Mouse (Mus musculus): ENCODE results near the gene Oosp3.

The Oosp3 gene

GRCm38 (mm10) chr19:11696755-11697154 is at the start of gene Oosp3:
TSS of gene Oosp3 (plus strand) at chr19:11697055.
- WGBS, result 89% methylated on average over 2 of the region's 2 CpGs

GRCm38 (mm10) chr19:11649564-11649963 is 47.3 kb upstream of the Oosp3 start:
- 77% methylated on average over 4 of the region's 4 CpGs for WGBS

- WGBS, result 72% methylated on average over 2 of the region's 2 CpGs
These were observed 37.7 kb upstream of the Oosp3 start for GRCm38 (mm10) chr19:11659142-11659541.

DNA sequence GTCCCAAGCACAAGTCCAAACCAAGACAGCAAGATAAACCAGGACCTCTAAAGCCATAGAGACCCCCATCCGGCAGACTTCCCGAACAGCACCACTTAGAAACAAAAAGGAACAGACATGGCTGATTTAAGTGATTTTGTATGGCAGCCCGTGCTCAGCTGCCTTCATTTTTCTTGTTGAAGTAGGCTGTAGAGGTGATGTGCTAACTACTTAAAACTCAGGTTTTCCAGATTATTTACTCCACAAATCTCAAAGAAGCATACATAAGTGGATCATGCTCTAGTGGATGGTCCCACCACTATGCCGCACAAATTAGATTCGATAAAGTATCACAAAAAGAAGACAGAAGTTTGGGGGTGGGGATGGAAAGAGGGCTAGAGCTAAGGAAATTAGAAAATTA is 36.4 kb upstream of the Oosp3 start, which contains the start of gene Oosp2:
Gene Oosp2 (minus strand): TSS at position 101 of the 400 bp plus-strand sequence.
- 93% methylated on average over 5 of the region's 5 CpGs for WGBS

DNA sequence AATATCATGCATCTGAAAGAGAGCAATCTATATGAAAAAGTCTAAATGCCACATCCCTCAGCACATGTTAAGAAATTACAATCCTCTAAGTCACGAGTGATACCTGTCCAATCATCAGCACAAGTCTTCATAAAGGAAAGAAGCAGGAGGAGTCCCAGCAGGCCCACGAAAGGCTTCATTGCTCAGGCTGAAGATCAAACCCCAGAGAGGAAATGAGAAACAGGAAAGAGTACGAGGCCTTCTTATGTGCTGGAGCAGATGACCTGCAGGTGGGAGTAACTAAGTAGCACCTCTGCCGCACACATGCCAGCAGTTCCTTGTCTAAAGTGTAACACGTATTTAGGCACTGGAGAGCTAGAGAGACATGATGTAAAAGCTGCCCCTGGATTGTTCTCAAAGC is 6.0 kb upstream of the Oosp3 start, which contains the start of gene Oosp1:
Gene Oosp1 (minus strand): TSS at position 312 of the 400 bp plus-strand sequence.
- WGBS, result 72% methylated on average over 5 of the region's 5 CpGs

- WGBS, result 73% methylated on average over 1 of the region's 1 CpGs
These were observed 5.4 kb upstream of the Oosp3 start for GRCm38 (mm10) chr19:11691454-11691853.

DNA sequence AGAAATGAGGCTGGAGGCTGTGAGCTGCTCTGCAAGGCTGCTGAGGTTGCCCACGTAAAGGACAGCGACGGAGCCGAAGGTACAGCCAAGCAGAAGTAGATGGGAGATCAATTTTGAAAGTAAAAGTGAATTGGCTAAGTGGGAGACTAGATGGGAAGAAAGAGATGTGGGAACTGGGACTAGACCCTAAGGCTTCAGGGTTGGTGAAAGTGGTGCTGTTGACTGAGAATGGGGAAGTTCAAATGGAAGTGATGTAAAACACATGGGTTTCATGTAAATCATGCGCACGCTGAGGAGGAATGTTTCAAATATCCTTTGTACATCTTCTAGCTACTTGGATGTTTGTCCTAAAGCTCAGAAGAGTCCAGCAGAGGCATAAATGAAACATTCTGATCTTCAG is 1.5 kb downstream of the Oosp3 start:
- WGBS, result 92% methylated on average over 6 of the region's 6 CpGs

GRCm38 (mm10) chr19:11712451-11712850 is 15.6 kb downstream of the Oosp3 start:
- 89% methylated on average over 4 of the region's 4 CpGs for WGBS

- 75% methylated on average over 3 of the region's 3 CpGs for WGBS
These were observed 23.2 kb downstream of the Oosp3 start for GRCm38 (mm10) chr19:11720071-11720470.

GRCm38 (mm10) chr19:11723870-11724269 is 27.0 kb downstream of the Oosp3 start:
- 90% methylated on average over 2 of the region's 2 CpGs for WGBS

DNA sequence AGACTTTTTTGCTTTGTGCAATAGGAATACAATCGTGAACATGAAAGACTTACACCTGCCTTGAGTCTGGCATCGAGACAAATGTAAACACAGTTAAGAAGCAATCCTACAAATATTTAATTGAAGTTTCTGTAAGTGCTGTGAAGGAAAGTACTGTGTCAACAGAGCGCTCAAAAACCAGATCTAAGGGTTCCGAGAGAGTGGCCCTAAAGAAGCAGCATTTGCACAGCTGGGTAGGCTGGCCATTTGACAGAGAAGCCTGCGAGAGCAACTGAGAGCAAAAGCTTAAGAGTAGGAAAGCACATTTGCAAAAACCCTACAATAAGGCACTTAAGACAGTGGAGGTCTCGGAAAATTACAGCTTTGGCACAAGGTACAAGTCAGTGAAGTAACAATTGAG is 27.4 kb downstream of the Oosp3 start:
- WGBS, result 77% methylated on average over 6 of the region's 6 CpGs

- 82% methylated on average over 2 of the region's 2 CpGs for WGBS
These were observed 29.1 kb downstream of the Oosp3 start for GRCm38 (mm10) chr19:11725915-11726314.

DNA sequence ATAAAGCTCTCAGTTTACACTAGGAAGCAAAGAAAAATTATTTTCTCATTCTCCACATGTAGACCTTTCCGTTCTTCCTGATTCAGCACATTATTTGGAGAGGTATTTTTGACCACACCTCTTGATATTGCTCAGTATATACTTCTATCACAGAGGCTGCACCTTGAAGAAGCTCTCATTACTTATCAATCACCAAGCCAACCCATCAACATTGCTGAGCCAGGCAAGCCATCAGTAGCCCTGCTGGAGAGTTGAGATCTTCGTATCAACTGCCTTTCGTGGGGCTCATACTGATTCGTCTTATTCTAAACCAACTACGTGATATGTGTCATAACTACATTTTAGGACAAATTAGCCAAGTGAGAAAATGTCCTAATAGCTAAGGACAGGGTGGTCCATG is 30.4 kb downstream of the Oosp3 start:
- WGBS, result 94% methylated on average over 5 of the region's 5 CpGs

DNA sequence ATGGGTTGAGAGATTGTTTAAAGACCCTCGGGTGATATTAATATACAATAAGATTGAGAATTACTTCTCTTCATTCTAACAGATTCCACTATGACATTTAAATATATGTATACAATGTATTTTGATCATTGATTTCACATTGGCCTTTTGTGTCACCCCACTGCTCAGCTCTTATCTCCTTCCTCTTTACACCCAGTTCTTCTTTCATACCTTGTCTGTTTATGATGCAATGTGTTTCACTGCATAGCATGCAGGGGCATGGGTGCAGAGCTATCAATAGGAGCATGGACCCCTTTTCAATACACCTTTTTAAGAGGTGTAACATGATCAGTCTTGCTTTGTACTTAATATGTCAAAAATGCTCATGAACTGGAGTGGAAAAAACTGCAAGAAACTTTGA is 33.4 kb downstream of the Oosp3 start:
- WGBS, result 82% methylated on average over 1 of the region's 1 CpGs

DNA sequence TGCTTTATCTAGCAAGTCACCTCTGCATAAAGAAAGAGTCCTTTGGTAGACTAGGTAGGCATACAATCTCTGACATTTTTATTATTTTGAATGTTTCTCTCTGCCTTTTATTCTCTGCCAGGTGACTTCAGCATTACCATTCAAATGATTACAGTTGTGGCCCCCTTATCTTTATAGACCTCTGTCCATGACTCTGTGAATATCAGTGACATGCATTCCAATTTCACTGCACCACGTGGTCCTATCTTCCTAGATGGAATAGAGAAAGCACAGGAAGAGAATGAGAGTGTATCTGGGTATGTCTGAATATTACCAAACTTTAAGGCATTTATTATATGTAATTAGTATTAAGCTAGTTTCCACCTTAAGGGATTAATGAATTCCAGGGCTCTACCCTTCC is 39.6 kb downstream of the Oosp3 start:
- WGBS, result 69% methylated on average over 1 of the region's 1 CpGs

- 83% methylated on average over 2 of the region's 2 CpGs for WGBS
These were observed 50.4 kb downstream of the Oosp3 start, which contains the start of gene Gif for GRCm38 (mm10) chr19:11747298-11747697. TSS of gene Gif (plus strand) at chr19:11747554.
